Mouse (Mus musculus): ENCODE data around the gene Rubcn. TPM values are rescaled to one million over a fixed set of nuclear protein-coding genes. Genes with fewer than 3 reads are reported as not detected.

The Rubcn gene
- polyA plus RNA-seq, 1 experiment, result 39.7 TPM

GRCm38 (mm10) chr16:32822450-32822827 lies 55.1 kb downstream of the Rubcn start:
- no peak for TF ChIP-seq POLR2A (IDR thresholded peaks at IDR 0.05; ENCODE audit: borderline replicate concordance, low read depth, low read length)
- no peak for TF ChIP-seq CTCF (IDR thresholded peaks at IDR 0.05; ENCODE audit: low read depth, low read length)
- no peak overlapping the region for H3K4me3 ChIP-seq (ENCODE audit: insufficient read depth, low read length)
- no peak overlapping the region for H3K27ac ChIP-seq (ENCODE audit: insufficient read depth, low read depth, low read length)
- H3K4me1 ChIP-seq (ENCODE audit: control insufficient read depth, insufficient read depth, low read length), result no peaks in the 10 kb centered on the region

- TF ChIP-seq CTCF (IDR thresholded peaks at IDR 0.05; ENCODE audit: low read depth, low read length) (no peak), POLR2A (IDR thresholded peaks at IDR 0.05; ENCODE audit: borderline replicate concordance, low read depth, low read length) (no peak)
- Histone ChIP-seq H3K27ac (ENCODE audit: insufficient read depth, low read depth, low read length) (no peak overlapping the region), H3K4me1 (ENCODE audit: control insufficient read depth, insufficient read depth, low read length) (no peaks in the 10 kb centered on the region), H3K4me3 (ENCODE audit: insufficient read depth, low read length) (no peak overlapping the region)
Measured at GRCm38 (mm10) chr16:32821772-32822449, 55.7 kb downstream of the Rubcn start.

GRCm38 (mm10) chr16:32818441-32818840 lies 59.1 kb downstream of the Rubcn start:
- H3K4me1 ChIP-seq (ENCODE audit: control insufficient read depth, insufficient read depth, low read length), result peaks cover 6% of the 10 kb centered on the region
- no peak overlapping the region for H3K27ac ChIP-seq (ENCODE audit: insufficient read depth, low read depth, low read length)
- H3K4me3 ChIP-seq (ENCODE audit: insufficient read depth, low read length), result no peak overlapping the region
- TF ChIP-seq POLR2A (IDR thresholded peaks at IDR 0.05; ENCODE audit: borderline replicate concordance, low read depth, low read length), result no peak
- TF ChIP-seq CTCF (IDR thresholded peaks at IDR 0.05; ENCODE audit: low read depth, low read length), result no peak

- H3K4me1 ChIP-seq (ENCODE audit: control insufficient read depth, insufficient read depth, low read length), result peaks cover 6% of the 10 kb centered on the region
- H3K4me3 ChIP-seq (ENCODE audit: insufficient read depth, low read length), result no peak overlapping the region
- no peak overlapping the region for H3K27ac ChIP-seq (ENCODE audit: insufficient read depth, low read depth, low read length)
- TF ChIP-seq CTCF (IDR thresholded peaks at IDR 0.05; ENCODE audit: low read depth, low read length), result no peak
- no peak for TF ChIP-seq POLR2A (IDR thresholded peaks at IDR 0.05; ENCODE audit: borderline replicate concordance, low read depth, low read length)
Measured at GRCm38 (mm10) chr16:32818036-32818435, 59.5 kb downstream of the Rubcn start.

- Histone ChIP-seq H3K4me1 (ENCODE audit: control insufficient read depth, insufficient read depth, low read length) (peaks cover 6% of the 10 kb centered on the region), H3K27ac (ENCODE audit: insufficient read depth, low read depth, low read length) (no peak overlapping the region), H3K4me3 (ENCODE audit: insufficient read depth, low read length) (no peak overlapping the region)
- TF ChIP-seq CTCF (IDR thresholded peaks at IDR 0.05; ENCODE audit: low read depth, low read length) (no peak), POLR2A (IDR thresholded peaks at IDR 0.05; ENCODE audit: borderline replicate concordance, low read depth, low read length) (no peak)
Measured at GRCm38 (mm10) chr16:32815160-32815605, 62.4 kb downstream of the Rubcn start.

- no peak for TF ChIP-seq POLR2A (IDR thresholded peaks at IDR 0.05; ENCODE audit: borderline replicate concordance, low read depth, low read length)
- TF ChIP-seq CTCF (IDR thresholded peaks at IDR 0.05; ENCODE audit: low read depth, low read length), result no peak
- Histone ChIP-seq H3K27ac (ENCODE audit: insufficient read depth, low read depth, low read length) (no peak overlapping the region), H3K4me3 (ENCODE audit: insufficient read depth, low read length) (no peak overlapping the region), H3K4me1 (ENCODE audit: control insufficient read depth, insufficient read depth, low read length) (peaks cover 6% of the 10 kb centered on the region)
Measured at GRCm38 (mm10) chr16:32814539-32814938, 63.0 kb downstream of the Rubcn start.

- H3K27ac ChIP-seq (ENCODE audit: insufficient read depth, low read depth, low read length), result no peak overlapping the region
- H3K4me1 ChIP-seq (ENCODE audit: control insufficient read depth, insufficient read depth, low read length), result peaks cover 6% of the 10 kb centered on the region
- TF ChIP-seq POLR2A (IDR thresholded peaks at IDR 0.05; ENCODE audit: borderline replicate concordance, low read depth, low read length) (no peak), CTCF (IDR thresholded peaks at IDR 0.05; ENCODE audit: low read depth, low read length) (no peak)
- H3K4me3 ChIP-seq (ENCODE audit: insufficient read depth, low read length), result no peak overlapping the region
Measured at GRCm38 (mm10) chr16:32813771-32814170, 63.8 kb downstream of the Rubcn start.

- no peak overlapping the region for H3K27ac ChIP-seq (ENCODE audit: insufficient read depth, low read depth, low read length)
- no peak for TF ChIP-seq CTCF (IDR thresholded peaks at IDR 0.05; ENCODE audit: low read depth, low read length)
- no peak for TF ChIP-seq POLR2A (IDR thresholded peaks at IDR 0.05; ENCODE audit: borderline replicate concordance, low read depth, low read length)
- peaks cover 6% of the 10 kb centered on the region for H3K4me1 ChIP-seq (ENCODE audit: control insufficient read depth, insufficient read depth, low read length)
- peak overlapping the region; percentile 24 for H3K4me3 ChIP-seq (ENCODE audit: insufficient read depth, low read length)
Measured at GRCm38 (mm10) chr16:32813362-32813761, 64.2 kb downstream of the Rubcn start.

- Histone ChIP-seq H3K27ac (ENCODE audit: insufficient read depth, low read depth, low read length) (no peak overlapping the region), H3K4me3 (ENCODE audit: insufficient read depth, low read length) (peak overlapping the region; percentile 24), H3K4me1 (ENCODE audit: control insufficient read depth, insufficient read depth, low read length) (peaks cover 6% of the 10 kb centered on the region)
- TF ChIP-seq CTCF (IDR thresholded peaks at IDR 0.05; ENCODE audit: low read depth, low read length), result peak; percentile 72
- TF ChIP-seq POLR2A (IDR thresholded peaks at IDR 0.05; ENCODE audit: borderline replicate concordance, low read depth, low read length), result no peak
Measured at GRCm38 (mm10) chr16:32812888-32813361, 64.6 kb downstream of the Rubcn start.

GRCm38 (mm10) chr16:32810321-32810720 lies 67.2 kb downstream of the Rubcn start, which contains the start of gene Smbd1:
Gene Smbd1 (minus strand): TSS chr16:32810477.
- Histone ChIP-seq H3K27ac (ENCODE audit: insufficient read depth, low read depth, low read length) (no peak within 1 kb of the TSS), H3K4me3 (ENCODE audit: insufficient read depth, low read length) (no peak within 1 kb of the TSS), H3K4me1 (ENCODE audit: control insufficient read depth, insufficient read depth, low read length) (peaks cover 9% of the 10 kb centered on the region)
- TF ChIP-seq CTCF (IDR thresholded peaks at IDR 0.05; ENCODE audit: low read depth, low read length), result no peak
- TF ChIP-seq POLR2A (IDR thresholded peaks at IDR 0.05; ENCODE audit: borderline replicate concordance, low read depth, low read length), result no peak
